Mouse (Mus musculus): ENCODE measurements around the gene Scamp4. TPM values are rescaled to one million over a fixed set of nuclear protein-coding genes. Genes with fewer than 3 reads are reported as not detected.
A peak's percentile ranks its signal among the peaks of the same experiment; 100 is the strongest.

Scamp4 gene
- polyA plus RNA-seq, 1 experiment, result not detected

DNA sequence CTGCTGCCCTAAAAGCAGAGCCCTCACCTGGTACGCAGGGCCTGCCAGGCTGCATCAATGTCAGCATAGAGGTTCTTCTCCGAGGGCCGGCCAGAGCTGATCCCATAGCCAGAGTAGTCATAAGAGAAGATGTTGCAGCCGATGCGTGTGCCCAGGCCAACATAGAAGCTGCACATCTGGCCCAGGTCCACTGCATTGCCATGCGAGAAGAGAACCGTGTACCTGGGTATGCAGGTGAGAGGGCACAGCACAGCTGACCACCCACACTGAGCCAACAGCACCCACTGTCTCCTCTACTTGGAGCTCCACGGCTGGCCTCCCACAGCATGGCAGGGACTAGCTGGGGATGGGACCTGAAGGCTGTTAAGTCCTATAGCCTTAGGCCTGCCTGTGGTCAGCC lies 17.1 kb upstream of the Scamp4 start:
- TF ChIP-seq POLR2A (IDR thresholded peaks at IDR 0.05; ENCODE audit: insufficient read depth, low read depth, low read length) (no peak), CTCF (IDR thresholded peaks at IDR 0.05; ENCODE audit: insufficient read depth, low read depth, low read length) (no peak)
- H3K4me1 ChIP-seq (ENCODE audit: control insufficient read depth, insufficient read depth, low read length), result peaks cover 53% of the 10 kb centered on the region
- no peak overlapping the region for H3K27ac ChIP-seq (ENCODE audit: insufficient read depth, low read depth, low read length)
- no peak overlapping the region for H3K4me3 ChIP-seq (ENCODE audit: insufficient read depth, low read depth, low read length)
- 92% methylated on average over 8 of the region's 8 CpGs for WGBS

- Histone ChIP-seq H3K4me3 (ENCODE audit: insufficient read depth, low read depth, low read length) (no peak overlapping the region), H3K4me1 (ENCODE audit: control insufficient read depth, insufficient read depth, low read length) (peaks cover 53% of the 10 kb centered on the region), H3K27ac (ENCODE audit: insufficient read depth, low read depth, low read length) (no peak overlapping the region; the same call in 1 of the 2 replicates)
- TF ChIP-seq POLR2A (IDR thresholded peaks at IDR 0.05; ENCODE audit: insufficient read depth, low read depth, low read length) (no peak), CTCF (IDR thresholded peaks at IDR 0.05; ENCODE audit: insufficient read depth, low read depth, low read length) (no peak)
- 92% methylated on average over 43 of the region's 51 CpGs for WGBS
Observed at GRCm38 (mm10) chr10:80586407-80587304, 16.0 kb upstream of the Scamp4 start.

DNA sequence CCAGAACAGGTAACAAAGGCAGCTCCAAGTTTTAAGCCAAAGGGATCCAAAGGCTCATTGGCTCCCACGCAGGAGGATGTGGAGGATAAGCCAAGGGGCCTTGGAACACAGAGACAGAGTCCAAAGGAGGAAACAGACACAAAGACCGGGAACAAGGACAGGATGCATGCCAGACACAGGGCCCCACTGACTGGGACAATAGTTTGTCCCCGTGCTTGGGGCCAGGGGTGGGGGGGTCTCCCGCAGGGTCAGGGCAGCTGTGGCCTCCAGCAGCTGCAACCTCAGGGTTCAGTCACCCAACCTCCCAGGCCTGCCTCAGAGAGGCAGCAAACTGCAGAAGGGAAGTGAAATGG lies 15.4 kb upstream of the Scamp4 start:
- Histone ChIP-seq H3K4me1 (ENCODE audit: control insufficient read depth, insufficient read depth, low read length) (peaks cover 53% of the 10 kb centered on the region), H3K27ac (ENCODE audit: insufficient read depth, low read depth, low read length) (no peak overlapping the region; the same call in 1 of the 2 replicates), H3K4me3 (ENCODE audit: insufficient read depth, low read depth, low read length) (no peak overlapping the region)
- WGBS, result 23% methylated on average over 4 of the region's 4 CpGs
- no peak for TF ChIP-seq CTCF (IDR thresholded peaks at IDR 0.05; ENCODE audit: insufficient read depth, low read depth, low read length)
- TF ChIP-seq POLR2A (IDR thresholded peaks at IDR 0.05; ENCODE audit: insufficient read depth, low read depth, low read length), result no peak

DNA sequence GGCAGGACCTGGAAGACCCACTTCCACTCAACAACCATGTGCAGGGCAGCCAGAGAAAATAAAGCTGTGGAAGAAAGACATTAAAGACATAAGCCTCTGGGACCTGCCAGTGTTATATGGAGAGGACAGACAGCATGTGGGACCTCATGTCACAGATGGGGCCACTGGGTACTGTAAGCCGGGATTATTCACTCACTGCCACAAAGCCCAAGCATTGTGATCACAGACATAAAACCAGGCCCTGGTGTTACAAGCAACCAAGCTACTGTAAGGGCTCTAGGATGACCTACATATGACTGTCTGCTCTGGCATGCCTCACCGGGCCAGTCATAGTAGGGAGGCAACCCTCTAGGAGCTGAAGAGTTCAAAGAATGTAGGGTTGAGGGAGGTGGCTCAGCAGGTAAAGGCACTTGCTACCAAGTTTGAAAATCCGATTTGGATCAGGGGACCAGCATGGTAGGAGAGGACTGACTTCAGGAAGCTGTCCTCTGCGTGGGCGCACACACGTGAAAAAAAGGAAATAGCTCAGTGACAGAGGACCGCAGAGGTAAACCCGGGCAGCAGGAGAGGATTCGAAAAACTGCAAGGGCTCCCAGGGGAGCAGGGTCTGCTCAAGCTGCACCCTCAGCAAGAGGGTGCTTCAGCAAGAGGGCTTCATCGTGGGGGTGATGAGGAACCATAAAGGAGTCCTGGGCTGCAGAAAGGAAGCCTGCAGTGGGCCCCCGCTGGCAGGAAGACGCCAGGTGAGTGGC lies 13.4 kb upstream of the Scamp4 start:
- H3K27ac ChIP-seq (ENCODE audit: insufficient read depth, low read depth, low read length), result no peak overlapping the region
- no peak for TF ChIP-seq POLR2A (IDR thresholded peaks at IDR 0.05; ENCODE audit: insufficient read depth, low read depth, low read length)
- TF ChIP-seq CTCF (IDR thresholded peaks at IDR 0.05; ENCODE audit: insufficient read depth, low read depth, low read length), result no peak
- WGBS, result 7% methylated on average over 12 of the region's 12 CpGs
- peaks cover 42% of the 10 kb centered on the region for H3K4me1 ChIP-seq (ENCODE audit: control insufficient read depth, insufficient read depth, low read length)
- H3K4me3 ChIP-seq (ENCODE audit: insufficient read depth, low read depth, low read length), result peak overlapping the region; percentile 67

GRCm38 (mm10) chr10:80589879-80590854 lies 12.5 kb upstream of the Scamp4 start, which contains the start of gene Abhd17a:
Gene Abhd17a, minus strand, starts transcription at chr10:80590341.
- under 1% methylated on average over 69 of the region's 73 CpGs for WGBS
- Histone ChIP-seq H3K4me3 (ENCODE audit: insufficient read depth, low read depth, low read length) (peak within 1 kb of the TSS; percentile 67), H3K4me1 (ENCODE audit: control insufficient read depth, insufficient read depth, low read length) (peaks cover 33% of the 10 kb centered on the region), H3K27ac (ENCODE audit: insufficient read depth, low read depth, low read length) (no peak within 1 kb of the TSS)
- no peak for TF ChIP-seq CTCF (IDR thresholded peaks at IDR 0.05; ENCODE audit: insufficient read depth, low read depth, low read length)
- peak; percentile 79 for TF ChIP-seq POLR2A (IDR thresholded peaks at IDR 0.05; ENCODE audit: insufficient read depth, low read depth, low read length)

- Histone ChIP-seq H3K4me3 (ENCODE audit: insufficient read depth, low read depth, low read length) (no peak overlapping the region), H3K4me1 (ENCODE audit: control insufficient read depth, insufficient read depth, low read length) (no peaks in the 10 kb centered on the region), H3K27ac (ENCODE audit: insufficient read depth, low read depth, low read length) (no peak overlapping the region)
- 42% methylated on average over 4 of the region's 4 CpGs for WGBS
- TF ChIP-seq CTCF (IDR thresholded peaks at IDR 0.05; ENCODE audit: insufficient read depth, low read depth, low read length) (no peak), POLR2A (IDR thresholded peaks at IDR 0.05; ENCODE audit: insufficient read depth, low read depth, low read length) (no peak)
Observed at GRCm38 (mm10) chr10:80596318-80596717, 6.4 kb upstream of the Scamp4 start.

DNA sequence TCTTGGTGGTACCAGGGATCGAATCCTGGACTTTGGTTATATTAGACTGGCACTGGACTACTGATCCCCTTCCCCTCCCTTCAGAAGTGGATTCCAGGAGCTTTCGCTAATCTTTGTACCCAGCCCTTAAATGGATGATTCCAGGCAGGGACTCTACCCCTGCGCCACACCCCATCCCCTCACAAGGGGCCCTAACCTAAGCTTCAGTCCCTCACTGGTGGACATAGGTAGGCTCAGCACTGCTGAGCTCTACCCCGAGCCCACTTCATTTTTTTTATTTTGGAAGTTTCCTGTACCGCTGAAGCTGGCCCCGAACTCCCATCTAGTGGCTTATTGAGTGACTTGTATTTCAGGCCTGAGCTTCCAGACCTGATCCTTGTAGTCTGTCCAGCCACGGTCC lies 692 bp downstream of the Scamp4 start:
- TF ChIP-seq POLR2A (IDR thresholded peaks at IDR 0.05; ENCODE audit: insufficient read depth, low read depth, low read length), result no peak
- TF ChIP-seq CTCF (IDR thresholded peaks at IDR 0.05; ENCODE audit: insufficient read depth, low read depth, low read length), result no peak
- Histone ChIP-seq H3K27ac (ENCODE audit: insufficient read depth, low read depth, low read length) (peak overlapping the region; percentile 65), H3K4me3 (ENCODE audit: insufficient read depth, low read depth, low read length) (peak overlapping the region; percentile 85), H3K4me1 (ENCODE audit: control insufficient read depth, insufficient read depth, low read length) (peaks cover 17% of the 10 kb centered on the region)
- WGBS, result 26% methylated on average over 7 of the region's 7 CpGs

- Histone ChIP-seq H3K27ac (ENCODE audit: insufficient read depth, low read depth, low read length) (no peak overlapping the region), H3K4me3 (ENCODE audit: insufficient read depth, low read depth, low read length) (no peak overlapping the region), H3K4me1 (ENCODE audit: control insufficient read depth, insufficient read depth, low read length) (peaks cover 17% of the 10 kb centered on the region)
- 83% methylated on average over 7 of the region's 7 CpGs for WGBS
- no peak for TF ChIP-seq CTCF (IDR thresholded peaks at IDR 0.05; ENCODE audit: insufficient read depth, low read depth, low read length)
- no peak for TF ChIP-seq POLR2A (IDR thresholded peaks at IDR 0.05; ENCODE audit: insufficient read depth, low read depth, low read length)
Observed at GRCm38 (mm10) chr10:80604001-80604509, 1.4 kb downstream of the Scamp4 start.

Measured in olfactory bulb, adult 2 months (tissue).